Mouse (Mus musculus) lung, embryonic 14.5 days (tissue): ENCODE results near the gene Rapgef1. TPM values are rescaled to one million over a fixed set of nuclear protein-coding genes. Genes with fewer than 3 reads are reported as not detected.

Source experiments
- ATAC-seq: fragments of 200-750 bp; cut with Nextera tagmentation; 2 replicates; pipeline ENCODE4 v1.8.0; 2017; ENCODE audit warnings: mild to moderate bottlenecking, moderate TSS enrichment, moderate library complexity; ENCODE audit not compliant: insufficient read depth
- DNase-seq: peaks from one replicate; pipeline ENCODE4 v3.0.0-alpha.2; 2015
- H3K27ac ChIP-seq: fragments of 300-500 bp; sonication (generic); 2 replicates; pipeline ENCODE4 v1.5.1; 2014; ENCODE audit warnings: low read depth, mild to moderate bottlenecking, moderate library complexity
- H3K27me3 ChIP-seq: fragments of 300-500 bp; sonication (generic); 2 replicates; pipeline ENCODE4 v1.6.1; 2014; ENCODE audit warnings: low read length, control low read depth; ENCODE audit not compliant: insufficient read depth
- H3K36me3 ChIP-seq: fragments of 300-500 bp; sonication (generic); 2 replicates; pipeline ENCODE4 v1.6.1; 2014; ENCODE audit warnings: control low read depth; ENCODE audit not compliant: insufficient read depth
- H3K4me1 ChIP-seq: fragments of 300-500 bp; sonication (generic); 2 replicates; pipeline ENCODE4 v1.6.1; 2014; ENCODE audit warnings: antibody characterized with exemption, control low read depth; ENCODE audit not compliant: insufficient read depth
- H3K4me2 ChIP-seq: fragments of 300-500 bp; sonication (generic); 2 replicates; pipeline ENCODE4 v1.6.1; 2014; ENCODE audit warnings: mild to moderate bottlenecking
- H3K4me3 ChIP-seq: fragments of 300-500 bp; sonication (generic); 2 replicates; pipeline ENCODE4 v1.5.1; 2014; ENCODE audit warnings: low read depth, low read length
- H3K9ac ChIP-seq: fragments of 300-500 bp; sonication (generic); 2 replicates; pipeline ENCODE4 v1.6.1; 2014
- H3K9me3 ChIP-seq: fragments of 300-500 bp; sonication (generic); 2 replicates; pipeline ENCODE4 v1.6.1; 2016; ENCODE audit warnings: low read depth, low read length, control low read depth
- CTCF ChIP-seq: IDR thresholded peaks from 2 replicates; pipeline ENCODE4 v1.5.1; 2016; ENCODE audit warnings: antibody characterized with exemption, low read depth
- WGBS: fragments of 180-500 bp; shearing (Covaris S2); extraction: QIAGEN DNeasy Blood & Tissue Kit; methylation state at CpG from one replicate; pipeline ENCODE4 v1.1.7; 2014; 5-methylcytosine and 5-hydroxymethylcytosine counted together
- polyA plus RNA-seq: library from polyadenylated mRNA; unstranded; fragments of >200 nt; fragmentation: Nextera tagmentation; extraction: Ambion mirVana; gene quantifications from 2 replicates; pipeline ENCODE4 v1.2.1, GENCODE M21; 2014

Gene Rapgef1
- polyA plus RNA-seq, 1 experiment from 2014 or later: 20.5 TPM

GRCm38 (mm10) chr2:29623247-29624090, 3.9 kb downstream of the Rapgef1 start:
- no peak overlapping the region for H3K9ac ChIP-seq
- no peak overlapping the region for H3K4me3 ChIP-seq
- H3K27me3 ChIP-seq: no peaks in the 10 kb centered on the region
- H3K36me3 ChIP-seq: no peaks in the 10 kb centered on the region
- TF ChIP-seq CTCF: no peak
- no peak for DNase-seq
- ATAC-seq: no peak
- H3K4me2 ChIP-seq: no peak overlapping the region
- 69% methylated on average over 9 of the region's 9 CpGs for WGBS
- peaks cover 9% of the 10 kb centered on the region for H3K4me1 ChIP-seq
- no peaks in the 10 kb centered on the region for H3K9me3 ChIP-seq
- H3K27ac ChIP-seq: no peak overlapping the region

DNA sequence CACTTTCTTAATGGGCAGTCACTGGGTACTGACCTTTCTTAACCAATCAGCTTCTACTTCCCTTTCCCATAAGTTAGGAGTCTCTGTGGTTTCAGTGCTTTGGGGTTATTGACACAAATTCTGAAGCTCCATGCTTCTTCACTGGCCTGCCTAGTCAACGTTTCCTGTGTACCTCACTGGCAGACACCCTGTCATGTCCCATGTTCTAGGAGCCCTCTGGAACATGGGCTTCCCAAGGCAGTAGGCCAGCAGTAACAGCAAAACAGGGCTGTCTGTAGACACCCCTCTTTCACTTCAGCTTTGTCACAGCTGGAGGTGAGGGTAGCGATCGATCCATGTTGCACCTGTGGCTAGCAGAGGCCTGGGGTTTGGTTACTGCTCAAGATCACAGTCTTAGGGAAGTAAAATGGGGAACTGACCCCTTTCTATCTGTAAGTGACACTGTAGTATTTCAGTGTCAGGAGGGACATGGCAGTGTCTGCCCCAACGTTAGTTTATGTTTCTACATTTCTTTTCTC, 4.6 kb downstream of the Rapgef1 start:
- Histone ChIP-seq H3K4me2 (no peak overlapping the region), H3K9me3 (no peaks in the 10 kb centered on the region), H3K4me1 (peaks cover 11% of the 10 kb centered on the region), H3K9ac (no peak overlapping the region), H3K27ac (no peak overlapping the region), H3K36me3 (no peaks in the 10 kb centered on the region), H3K4me3 (no peak overlapping the region), H3K27me3 (no peaks in the 10 kb centered on the region)
- WGBS: 73% methylated on average over 4 of the region's 4 CpGs
- DNase-seq (no peak), ATAC-seq (no peak)
- no peak for TF ChIP-seq CTCF

- ATAC-seq (no peak), DNase-seq (no peak)
- no peak for TF ChIP-seq CTCF
- Histone ChIP-seq H3K9ac (no peak overlapping the region), H3K4me1 (peaks cover 11% of the 10 kb centered on the region), H3K36me3 (no peaks in the 10 kb centered on the region), H3K4me2 (no peak overlapping the region), H3K4me3 (no peak overlapping the region), H3K27me3 (no peaks in the 10 kb centered on the region), H3K9me3 (no peaks in the 10 kb centered on the region), H3K27ac (no peak overlapping the region)
- 71% methylated on average over 5 of the region's 5 CpGs for WGBS
Observed at GRCm38 (mm10) chr2:29624739-29625138, 5.2 kb downstream of the Rapgef1 start.

GRCm38 (mm10) chr2:29625573-29626200, 6.2 kb downstream of the Rapgef1 start:
- 94% methylated on average over 8 of the region's 8 CpGs for WGBS
- peaks cover 11% of the 10 kb centered on the region for H3K4me1 ChIP-seq
- no peak for ATAC-seq

GRCm38 (mm10) chr2:29627337-29627736, 7.8 kb downstream of the Rapgef1 start:
- TF ChIP-seq CTCF: no peak
- Histone ChIP-seq H3K4me2 (no peak overlapping the region), H3K36me3 (no peaks in the 10 kb centered on the region), H3K9ac (no peak overlapping the region), H3K4me1 (peaks cover 4% of the 10 kb centered on the region; the same call in 1 of the 2 replicates), H3K4me3 (no peak overlapping the region), H3K27ac (no peak overlapping the region), H3K27me3 (no peaks in the 10 kb centered on the region), H3K9me3 (no peaks in the 10 kb centered on the region)
- ATAC-seq: no peak
- WGBS: 93% methylated on average over 3 of the region's 3 CpGs
- no peak for DNase-seq

More at GRCm38 (mm10) chr2:29625573-29626200, 6.2 kb downstream of the Rapgef1 start:
- Histone ChIP-seq H3K4me3 (no peak overlapping the region), H3K27me3 (no peaks in the 10 kb centered on the region), H3K9me3 (no peaks in the 10 kb centered on the region), H3K4me2 (no peak overlapping the region), H3K36me3 (no peaks in the 10 kb centered on the region), H3K9ac (no peak overlapping the region), H3K27ac (no peak overlapping the region)
- DNase-seq: no peak
- no peak for TF ChIP-seq CTCF

DNA sequence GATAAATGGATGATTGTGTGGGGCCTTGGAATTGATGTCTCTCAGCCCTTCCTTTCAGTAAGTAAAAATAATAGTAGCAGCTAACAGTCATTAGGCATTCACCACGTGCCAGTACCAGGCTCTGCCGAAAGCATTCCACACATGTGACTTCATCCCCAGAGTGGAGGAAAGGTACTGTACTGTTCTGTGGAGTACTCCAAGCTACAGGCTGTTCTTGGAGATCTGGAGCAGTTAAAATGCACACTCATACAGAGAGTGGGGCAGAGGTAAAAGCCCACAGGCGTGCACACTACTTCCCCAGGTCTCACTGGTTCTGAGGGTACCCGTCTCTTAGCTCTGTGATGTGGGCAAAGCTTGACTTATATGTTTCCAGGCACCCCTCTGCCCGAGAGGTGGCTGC, 8.7 kb downstream of the Rapgef1 start:
- H3K36me3 ChIP-seq: no peaks in the 10 kb centered on the region
- ATAC-seq (no peak), DNase-seq (no peak)
- no peaks in the 10 kb centered on the region for H3K27me3 ChIP-seq
- no peak overlapping the region for H3K4me3 ChIP-seq
- no peak overlapping the region for H3K9ac ChIP-seq
- H3K4me2 ChIP-seq: no peak overlapping the region
- no peak for TF ChIP-seq CTCF
- 56% methylated on average over 5 of the region's 5 CpGs for WGBS
- peaks cover 9% of the 10 kb centered on the region for H3K4me1 ChIP-seq
- no peaks in the 10 kb centered on the region for H3K9me3 ChIP-seq
- no peak overlapping the region for H3K27ac ChIP-seq

DNA sequence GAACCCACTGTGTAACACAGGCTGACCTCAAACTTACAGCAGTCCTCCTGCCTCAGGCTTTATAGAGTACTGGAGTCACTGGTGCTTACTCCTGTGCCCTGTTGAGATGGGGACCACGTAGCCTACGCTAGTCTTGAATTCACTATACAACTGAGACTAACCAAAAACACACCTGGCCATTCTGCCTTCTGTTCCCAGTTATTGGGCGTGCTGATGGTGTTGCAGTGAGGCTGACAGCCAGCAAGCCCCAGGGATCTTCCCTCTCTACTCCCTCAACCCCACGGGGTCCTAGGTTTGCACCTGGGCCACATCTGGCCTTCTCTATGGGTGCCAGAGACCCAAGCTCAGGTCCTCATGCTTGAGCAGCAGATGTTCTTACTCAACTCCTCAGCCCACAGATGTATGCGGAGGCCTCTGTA, 9.3 kb downstream of the Rapgef1 start:
- H3K27ac ChIP-seq: no peak overlapping the region
- 68% methylated on average over 5 of the region's 5 CpGs for WGBS
- H3K4me3 ChIP-seq: no peak overlapping the region
- H3K4me1 ChIP-seq: peaks cover 14% of the 10 kb centered on the region
- H3K27me3 ChIP-seq: no peaks in the 10 kb centered on the region
- H3K4me2 ChIP-seq: no peak overlapping the region
- no peak for TF ChIP-seq CTCF
- no peaks in the 10 kb centered on the region for H3K9me3 ChIP-seq
- ATAC-seq (no peak), DNase-seq (no peak)
- H3K36me3 ChIP-seq: no peaks in the 10 kb centered on the region
- no peak overlapping the region for H3K9ac ChIP-seq
